Mouse (Mus musculus) frontal cortex, adult 2 months (tissue): ENCODE results near the gene Itgb7. TPM values are rescaled to one million over a fixed set of nuclear protein-coding genes. Genes with fewer than 3 reads are reported as not detected.

ENCODE experiments used
- DNase-seq, 2 experiments: peaks; one replicate each; pipeline ENCODE4 v3.0.0; 2022; ENCODE audit warnings: low spot score in 1 of 2; ENCODE audit errors: extremely low spot score in 1 of 2
- polyA plus RNA-seq: library from polyadenylated mRNA; depleted of rRNA; stranded (reverse); fragments of >200 nt; gene quantifications from 2 replicates; pipeline ENCODE4 v1.2.3, GENCODE M21; 2012

Gene Itgb7
- polyA plus RNA-seq, 1 experiment = 0.74 TPM

DNA sequence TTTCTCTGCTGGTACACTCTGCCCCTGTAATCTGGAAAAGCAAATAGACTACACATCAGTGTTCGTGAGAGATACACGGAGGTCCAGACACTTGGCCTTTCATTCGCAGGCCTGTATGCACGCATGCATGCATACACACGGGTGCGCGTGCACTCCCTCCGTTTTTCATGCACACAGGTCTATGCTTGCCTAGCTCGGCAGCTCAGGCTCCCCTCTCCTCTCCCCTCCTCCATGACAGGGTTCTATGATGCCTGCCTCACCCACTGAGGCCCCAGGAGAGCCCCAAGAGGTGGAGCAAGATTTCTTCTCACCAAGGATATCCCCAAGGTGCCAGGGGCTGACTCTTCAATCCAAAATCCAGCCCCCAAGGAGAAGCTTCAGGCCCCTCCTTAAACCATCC is 18.2 kb upstream of the Itgb7 start:
- DNase-seq = no peak

DNA sequence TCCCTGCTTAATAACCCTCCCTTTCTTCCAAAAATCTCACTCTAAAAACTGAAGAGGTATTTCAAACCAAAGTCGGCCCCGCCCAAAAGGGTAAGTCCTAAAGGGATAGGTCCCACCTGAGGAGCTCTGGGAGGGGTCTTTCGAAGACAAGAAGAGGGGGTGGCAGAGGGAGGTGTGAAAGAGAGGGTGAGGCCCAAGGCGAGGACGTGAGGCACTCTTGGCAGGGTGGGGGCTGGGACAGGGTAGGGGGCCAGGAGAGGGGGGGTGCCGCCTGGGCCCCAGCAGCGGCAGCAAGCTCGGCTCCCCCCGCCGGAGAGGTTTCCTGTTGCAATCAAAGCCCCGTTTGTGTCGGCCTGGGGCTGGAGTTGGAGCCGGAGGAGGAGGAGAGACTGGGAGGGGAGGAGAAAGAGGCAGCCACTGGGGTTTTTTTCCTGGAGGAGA is 17.5 kb upstream of the Itgb7 start:
- no peak for DNase-seq

DNA sequence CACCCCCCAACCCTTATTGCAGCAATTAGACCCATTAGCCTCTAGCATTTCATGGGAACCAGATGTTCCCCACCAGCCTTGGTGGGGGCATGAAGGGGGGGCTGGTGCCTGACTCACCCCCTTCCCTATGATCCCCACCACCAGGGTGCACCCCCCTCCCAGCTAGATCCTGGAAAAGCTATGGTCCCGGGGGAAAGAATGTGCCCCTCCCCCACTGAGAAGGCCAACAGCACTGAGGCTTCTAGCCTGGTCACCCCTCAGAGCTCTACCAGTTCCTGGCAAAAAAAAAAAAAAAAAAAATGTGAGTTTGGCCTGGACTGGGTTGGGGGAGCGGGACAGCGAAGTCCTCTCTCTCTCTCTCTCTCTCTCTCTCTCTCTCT is 17.1 kb upstream of the Itgb7 start:
- DNase-seq = no peak

DNA sequence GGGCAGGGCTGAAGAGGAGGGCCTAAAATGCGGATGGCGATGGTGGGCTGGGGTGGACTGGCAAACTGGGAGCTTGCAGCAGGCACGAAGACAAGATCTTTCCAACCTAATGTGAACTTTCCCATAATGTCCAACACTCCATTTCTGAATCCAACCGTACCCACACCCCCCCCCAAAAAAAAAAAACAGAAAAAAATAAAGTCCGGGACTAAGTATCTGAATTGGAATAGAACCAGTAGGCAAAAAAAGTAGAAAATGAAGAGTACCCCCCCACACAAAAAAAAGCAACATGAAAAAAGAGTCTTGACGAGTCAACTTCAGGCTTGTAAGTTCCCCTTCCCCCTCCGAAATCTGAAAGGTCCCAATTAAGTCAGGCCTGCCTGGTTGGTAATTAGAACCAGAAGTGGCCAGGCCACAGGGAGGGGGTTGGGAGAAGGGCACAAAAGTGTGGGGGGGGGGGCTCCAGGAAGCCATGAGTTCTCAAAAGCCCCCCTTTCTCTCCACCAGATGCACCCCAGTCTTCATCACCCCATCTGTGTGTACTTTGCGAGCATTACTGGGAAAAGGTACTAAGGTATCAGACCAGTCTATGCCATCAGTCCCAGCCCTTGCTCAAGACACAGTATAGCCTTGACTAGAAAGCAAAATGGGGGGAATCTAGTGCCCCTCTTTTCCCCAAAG is 16.5 kb upstream of the Itgb7 start:
- no peak for DNase-seq

DNA sequence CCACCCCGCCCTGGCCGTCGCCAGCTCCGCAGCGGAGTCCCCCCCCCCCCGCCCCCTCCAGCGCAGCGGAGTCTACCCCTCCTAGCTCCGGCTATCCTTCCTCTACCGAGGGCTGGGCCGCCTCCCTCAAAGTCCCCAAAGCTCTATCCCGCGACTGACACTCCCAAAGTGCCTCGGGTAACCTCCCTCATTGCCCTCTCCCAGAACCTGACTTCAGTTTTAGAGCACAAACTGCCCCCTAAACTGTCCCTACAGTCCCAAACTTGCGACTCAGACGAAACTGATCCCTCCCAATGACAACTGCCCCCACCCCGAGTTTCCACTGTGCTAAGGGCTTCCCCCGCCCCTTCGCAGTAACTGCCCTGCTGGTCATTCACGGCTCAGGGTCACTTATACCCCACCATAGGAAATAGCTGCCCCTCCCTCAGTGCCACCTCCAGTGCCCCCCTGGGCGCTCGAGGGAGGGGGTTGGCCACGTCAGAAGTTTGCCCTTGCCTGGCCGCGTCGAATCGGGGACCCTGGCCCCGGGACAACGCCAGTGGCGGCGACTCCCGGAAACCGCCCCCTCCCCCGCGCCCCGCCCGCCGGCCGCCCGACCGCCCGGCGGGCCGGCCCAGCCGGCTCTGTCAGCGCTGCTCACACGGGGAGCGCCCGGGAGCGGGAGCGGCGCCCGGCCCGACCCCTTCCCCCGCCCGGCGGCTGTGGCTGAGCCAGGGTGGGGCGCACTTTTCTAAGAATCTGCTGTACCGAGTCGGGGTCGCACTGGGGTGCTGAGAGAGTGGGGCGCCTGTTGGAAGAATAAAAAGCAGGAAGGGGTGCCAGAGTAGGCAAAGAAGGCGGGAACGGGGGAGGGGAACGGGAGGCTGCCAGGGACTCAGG is 15.7 kb upstream of the Itgb7 start:
- DNase-seq = peak in 1 of 2 experiments; percentile 46

DNA sequence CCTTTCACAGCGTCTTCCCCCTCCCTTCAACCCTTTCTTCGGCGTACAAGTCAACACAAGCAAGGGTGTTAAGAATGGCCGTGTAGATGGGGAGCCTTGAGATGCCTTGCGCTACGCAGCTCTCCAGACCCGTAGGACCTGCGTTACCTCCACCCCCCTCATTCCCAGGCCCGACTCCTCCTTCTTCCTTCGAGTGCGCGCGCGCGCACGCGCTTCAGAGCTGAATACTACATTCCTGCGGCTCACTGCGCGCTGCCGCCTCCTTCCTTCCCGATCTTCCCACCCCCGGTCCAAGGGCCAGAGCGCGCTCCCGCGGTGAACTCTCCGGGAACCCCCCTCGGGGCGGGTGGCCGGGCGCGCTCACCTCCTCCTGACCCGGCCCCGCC is 15.1 kb upstream of the Itgb7 start:
- DNase-seq = peak; percentile 81 to 88

DNA sequence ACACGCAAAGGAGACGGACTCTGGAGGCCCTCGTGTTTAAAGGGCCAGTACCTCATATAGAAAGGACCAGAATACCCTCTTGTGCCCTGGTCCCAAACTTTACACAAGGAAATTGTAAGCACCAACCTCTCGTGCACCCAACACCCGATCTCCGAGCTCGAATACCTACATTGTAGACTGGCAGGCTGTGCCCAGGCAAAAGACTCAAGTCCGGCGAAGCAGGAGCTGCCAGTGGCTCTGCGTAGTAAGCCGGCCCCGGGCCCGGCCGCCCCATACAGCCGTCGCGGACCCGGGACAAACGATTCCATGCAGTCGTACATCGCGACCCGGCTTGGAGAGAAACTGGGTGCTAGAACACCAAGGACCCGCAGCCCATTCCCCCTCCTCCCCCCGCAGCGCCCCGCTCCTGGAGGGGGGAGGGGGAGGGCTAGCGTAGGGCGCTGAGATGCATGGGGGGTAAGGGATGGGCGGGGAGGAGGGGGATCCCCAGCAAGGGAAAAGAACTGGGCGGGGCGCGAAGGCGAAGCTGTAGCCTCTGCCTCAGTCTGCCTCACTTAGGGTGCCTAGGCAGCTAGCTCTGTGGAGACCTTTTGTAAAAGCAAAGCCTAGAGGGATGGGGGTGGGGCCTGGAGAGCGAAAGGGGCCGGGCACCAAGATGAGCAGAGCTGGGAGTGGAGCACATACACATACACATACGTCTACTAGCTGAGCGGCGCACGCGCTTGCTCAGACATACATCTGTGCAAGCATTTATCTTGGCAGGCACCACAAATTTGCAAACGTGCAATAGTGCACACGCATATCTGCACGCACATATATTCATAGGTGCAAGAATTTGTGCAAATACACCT is 14.4 kb upstream of the Itgb7 start:
- DNase-seq = peak; percentile 70 to 78

DNA sequence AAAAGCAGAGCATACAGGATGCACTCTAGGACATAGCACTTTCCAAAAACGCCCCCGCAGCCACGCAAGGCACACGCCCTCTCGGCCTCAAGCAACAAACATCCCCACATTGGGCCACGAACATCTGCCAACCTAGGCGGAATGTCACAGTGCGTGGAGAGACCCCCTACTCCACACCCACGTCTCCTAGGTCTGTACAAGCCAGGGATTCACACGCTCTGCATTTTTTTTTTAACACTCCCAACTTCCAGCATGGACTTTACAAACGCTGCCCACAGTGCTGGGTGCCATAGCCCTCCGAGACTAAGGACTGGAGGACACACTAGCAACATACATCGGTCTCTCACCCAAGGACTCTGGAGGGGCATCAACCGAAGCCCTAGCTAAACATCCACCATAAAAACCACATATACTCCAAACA is 13.7 kb upstream of the Itgb7 start:
- no peak for DNase-seq

DNA sequence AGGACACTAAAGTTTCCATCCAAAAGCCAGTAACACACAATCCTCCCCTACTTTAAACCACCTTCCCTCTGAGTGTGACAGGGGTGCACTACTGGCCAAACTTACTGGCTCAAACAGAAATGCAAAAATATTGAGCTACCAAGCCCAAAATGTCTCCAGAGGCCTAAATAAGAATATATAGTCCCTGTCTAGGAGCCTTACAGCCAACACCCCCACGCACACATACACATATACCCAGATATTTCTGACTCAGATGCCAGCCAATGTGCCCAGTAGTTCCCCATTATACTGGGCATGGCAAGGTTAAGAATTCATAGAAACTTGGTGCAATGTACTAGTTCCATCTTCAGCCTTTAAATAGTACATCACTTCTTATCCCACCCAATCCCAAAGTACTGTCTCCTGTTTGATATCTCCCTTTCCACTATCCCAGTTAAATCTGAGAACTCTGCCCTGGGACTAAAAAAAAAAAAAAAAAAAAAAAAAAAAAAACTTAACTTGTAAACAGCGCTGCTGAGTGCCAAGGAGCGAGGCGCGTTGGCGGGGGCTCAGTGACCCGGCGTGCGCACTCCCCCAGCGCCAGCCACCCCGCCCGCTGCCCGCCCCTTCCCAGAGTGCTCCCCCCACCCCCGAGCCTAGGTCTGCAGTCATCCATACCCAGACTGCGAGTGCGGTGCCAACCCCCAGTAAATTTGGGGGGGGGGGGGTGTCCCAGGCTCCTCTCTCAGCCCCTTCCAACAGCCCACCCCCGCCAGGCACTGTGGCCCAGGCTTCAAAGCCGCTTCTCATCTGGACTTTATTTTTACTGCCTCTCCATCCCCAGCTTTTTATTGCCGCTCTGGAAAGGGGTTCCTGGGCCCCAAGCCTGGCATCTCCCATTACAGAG is 12.8 kb upstream of the Itgb7 start:
- no peak for DNase-seq

DNA sequence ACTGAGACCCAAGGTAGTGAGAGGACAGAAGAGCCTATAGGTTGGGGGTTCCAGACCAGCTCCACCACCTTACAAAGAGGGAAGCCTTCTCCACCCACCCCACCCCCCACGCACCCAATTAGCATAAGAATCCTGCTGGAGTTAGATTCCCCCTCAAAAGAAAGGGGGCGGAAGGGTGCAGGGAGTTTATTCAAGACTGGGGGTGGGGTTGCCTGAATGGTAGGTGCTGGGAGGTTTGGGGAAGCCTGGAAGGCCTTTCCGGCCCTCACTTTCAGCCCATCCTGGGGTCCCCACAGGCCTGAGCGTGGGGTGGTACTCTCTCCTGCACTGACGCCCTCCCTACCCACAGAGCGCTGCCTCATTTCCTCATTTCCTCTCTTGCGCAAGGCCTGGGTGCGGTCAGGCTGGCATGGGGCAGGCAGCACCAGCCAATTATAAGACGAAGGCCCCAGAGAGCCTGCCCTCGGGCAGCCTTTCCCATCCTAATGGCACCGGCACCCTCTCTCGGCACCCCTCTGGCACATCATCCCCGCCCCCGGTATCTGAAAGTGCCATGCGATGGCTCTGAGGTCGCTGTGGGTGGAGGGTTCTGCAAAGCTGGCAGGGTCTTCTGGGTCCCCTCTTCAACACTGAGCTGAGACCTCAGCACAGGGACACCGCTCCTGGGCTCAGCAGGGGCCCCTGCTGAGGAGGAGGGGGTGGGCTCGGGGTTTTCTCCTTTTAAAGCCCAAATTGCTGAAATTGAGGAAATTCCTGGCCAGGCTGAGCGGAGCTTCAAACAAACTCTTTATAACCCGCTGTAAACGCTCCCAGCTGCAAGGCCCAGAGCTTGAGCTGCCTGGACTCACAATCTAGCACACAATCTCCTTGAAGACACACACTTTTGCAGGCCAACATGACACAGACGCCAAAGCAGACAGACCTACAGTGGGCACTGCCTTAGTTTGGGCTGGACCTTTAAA is 11.8 kb upstream of the Itgb7 start:
- no peak for DNase-seq

DNA sequence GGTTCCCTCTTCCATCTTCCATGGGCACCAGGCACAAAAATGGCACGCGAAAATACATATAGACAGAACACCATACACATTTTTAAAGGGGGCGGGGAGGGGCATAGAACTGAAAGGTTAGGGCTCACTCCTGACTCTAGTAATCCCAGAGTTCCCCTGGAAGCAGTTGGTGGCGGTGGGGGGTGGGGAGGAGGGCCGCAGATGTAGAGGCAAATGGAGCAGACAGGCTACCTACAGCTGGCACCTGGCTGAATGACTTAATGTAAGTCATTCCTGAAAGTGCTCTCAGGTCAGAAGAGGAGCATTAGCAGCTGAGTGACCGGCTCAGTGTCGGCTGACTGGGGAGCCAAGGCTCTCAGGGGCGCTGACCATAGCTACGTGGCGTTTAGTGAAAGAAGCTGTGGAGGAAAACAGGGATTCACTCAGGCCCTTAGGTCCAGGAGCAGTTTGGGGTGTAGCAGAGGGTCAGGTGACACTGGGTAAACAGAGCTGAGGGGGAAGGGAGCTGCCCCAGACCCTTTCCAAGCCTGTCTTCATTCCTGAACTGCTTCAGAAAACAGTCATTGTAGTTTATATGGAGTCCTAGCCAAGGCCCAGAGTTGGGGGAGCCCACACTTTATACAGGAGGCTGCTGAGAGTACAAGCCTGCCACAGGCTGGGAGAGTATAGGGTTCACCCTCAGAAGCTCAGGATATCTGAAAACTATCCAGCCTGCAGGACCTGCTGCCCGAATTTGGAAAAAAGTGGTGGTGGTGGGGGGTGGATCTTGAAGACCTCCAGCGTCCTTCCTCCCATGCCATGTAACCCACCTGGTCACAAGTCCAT is 10.9 kb upstream of the Itgb7 start:
- DNase-seq = no peak

DNA sequence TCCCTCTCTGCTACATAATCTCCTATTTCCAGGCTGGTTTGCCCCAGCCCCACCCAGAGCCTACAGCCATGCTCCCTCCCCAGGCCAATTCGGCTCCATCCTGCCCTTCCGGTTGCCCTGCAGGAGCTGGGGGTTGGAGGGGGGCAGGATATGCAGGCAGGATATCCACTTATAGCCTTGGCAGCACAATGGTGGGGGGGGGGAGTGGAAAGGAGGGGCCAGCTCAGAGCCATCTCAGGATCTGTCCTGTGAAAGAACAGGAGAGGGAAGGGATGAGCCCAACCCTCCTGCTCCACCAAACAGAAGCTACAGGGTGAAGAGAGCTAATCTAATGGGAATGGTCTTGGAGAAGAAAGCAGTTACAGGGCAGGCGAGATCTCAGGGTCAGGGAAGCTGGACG is 8.9 kb upstream of the Itgb7 start:
- no peak for DNase-seq

DNA sequence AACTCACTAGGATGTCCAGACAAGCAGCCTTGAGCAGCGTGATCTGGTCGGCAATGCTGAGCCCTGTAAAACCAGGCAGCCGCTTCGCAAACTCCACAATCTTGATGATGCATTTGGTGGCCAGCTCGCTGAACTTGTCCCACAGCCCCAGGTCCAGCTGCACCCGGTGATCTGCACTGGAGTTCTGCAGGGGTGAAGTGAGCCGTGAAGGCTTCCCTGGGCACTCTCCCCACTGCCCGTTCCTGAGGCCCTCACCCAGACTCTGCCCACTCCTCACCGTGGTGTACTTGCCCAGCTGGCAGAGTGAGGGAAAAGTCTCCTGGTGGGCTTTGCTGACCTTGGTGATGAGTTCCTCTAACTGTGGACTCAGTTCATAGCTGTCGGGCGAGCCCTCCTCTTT is 8.1 kb upstream of the Itgb7 start:
- no peak for DNase-seq

DNA sequence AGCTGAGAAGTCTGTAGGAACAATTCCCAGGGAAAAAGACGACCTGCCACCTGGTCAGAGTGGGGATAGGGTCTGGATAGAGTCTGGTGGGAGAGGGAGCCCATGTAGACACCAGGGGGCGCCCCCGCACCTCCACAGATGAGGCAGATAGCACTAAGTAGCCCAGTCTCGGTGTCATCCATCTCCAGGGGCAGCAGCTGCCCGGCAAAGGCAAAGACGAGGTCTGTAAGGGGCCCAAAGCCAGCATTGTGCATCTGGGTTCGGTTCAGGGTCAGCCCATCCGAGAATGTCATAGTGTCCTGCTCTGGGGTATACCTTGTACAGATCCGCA is 7.5 kb upstream of the Itgb7 start:
- peak in 1 of 2 experiments; percentile 78 for DNase-seq

DNA sequence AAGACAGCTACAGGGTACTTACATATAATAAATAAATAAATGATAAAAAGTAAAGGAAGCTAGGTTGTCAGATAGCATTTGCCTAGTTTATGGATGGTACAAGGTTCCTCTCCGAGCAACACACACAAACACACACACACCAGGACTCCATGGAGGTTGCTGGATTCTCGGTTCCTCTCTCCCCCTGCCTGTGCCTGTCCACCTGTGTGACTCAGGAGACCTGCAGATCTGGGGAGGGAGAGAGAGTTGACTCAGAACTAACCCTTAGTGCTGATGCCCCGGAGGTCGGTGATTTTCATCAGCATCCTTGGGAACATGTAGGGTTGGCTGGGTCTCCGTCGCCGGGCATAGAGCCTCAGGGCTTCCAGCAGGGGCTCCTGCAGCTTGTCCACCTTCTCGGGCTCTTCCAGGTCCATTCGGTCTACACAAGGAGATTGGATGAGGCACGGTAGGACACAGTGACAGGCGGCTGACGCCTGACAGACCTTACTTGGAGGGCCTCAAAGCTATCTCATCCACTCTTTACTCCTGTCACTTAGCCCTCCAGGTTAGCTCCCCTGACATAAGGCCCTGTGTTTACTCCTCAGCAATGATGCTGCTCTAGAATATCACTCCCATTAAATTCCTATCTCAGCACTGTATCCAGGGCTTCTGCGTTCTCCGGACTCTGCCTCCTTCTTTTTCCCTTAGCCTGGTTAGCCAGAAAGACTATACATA is 7.0 kb upstream of the Itgb7 start:
- no peak for DNase-seq

DNA sequence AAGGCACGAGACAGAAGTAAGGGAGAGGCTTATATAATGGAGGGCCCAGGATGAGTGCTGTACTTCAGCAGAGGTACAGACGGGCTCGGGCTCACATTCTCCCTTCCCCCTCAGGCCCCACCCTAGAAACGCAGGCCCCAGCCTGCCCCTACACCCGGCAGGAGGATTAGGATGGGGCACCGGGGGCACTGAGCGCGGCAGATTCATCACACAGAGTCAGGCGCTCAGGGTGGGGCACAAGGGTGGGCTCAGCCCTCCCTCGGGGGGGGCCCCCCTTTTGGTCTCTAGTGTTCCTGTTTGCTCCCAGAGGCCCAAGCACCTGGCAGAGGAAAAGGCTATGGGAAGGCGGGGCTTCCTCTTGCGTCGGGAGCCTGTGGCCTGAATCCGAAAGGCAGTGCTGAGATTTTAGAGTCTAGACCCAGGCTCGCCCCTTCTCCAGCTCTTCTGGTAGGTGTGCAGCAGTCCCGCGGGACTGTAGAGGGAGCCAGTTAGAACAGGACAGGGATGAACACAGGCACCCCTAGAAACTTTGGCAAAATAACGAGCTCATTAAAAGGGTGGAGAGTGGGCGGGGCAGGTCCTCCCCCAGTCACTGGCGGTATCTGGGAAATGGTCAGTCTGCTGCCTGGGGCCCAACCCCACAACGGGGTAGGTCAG is 3.8 kb upstream of the Itgb7 start:
- DNase-seq = no peak

DNA sequence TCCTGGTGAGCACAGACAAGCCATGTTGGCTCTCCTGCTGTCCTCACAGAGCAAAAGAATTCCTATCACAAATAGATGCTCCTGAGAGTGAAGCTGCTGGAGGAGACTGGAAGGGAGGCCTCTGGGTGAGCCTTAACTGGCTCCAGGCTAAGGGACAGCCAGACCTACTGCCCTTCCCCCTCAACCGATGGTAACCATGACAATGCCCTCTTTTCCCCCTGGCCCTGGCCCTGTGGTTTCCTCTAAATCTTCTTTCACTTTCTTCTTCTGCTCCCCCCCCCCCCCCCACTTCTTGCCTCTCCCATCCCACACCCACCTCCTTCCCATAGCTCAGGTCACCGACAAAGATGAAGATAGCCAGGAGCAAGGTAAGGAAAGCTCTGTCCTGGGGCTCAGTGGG is 2.2 kb upstream of the Itgb7 start:
- no peak for DNase-seq
